Mouse (Mus musculus) embryo, embryonic 10 days (tissue): ENCODE data around the gene Gnl1.
A peak's percentile ranks its signal among the peaks of the same experiment; 100 is the strongest.
"Not testable (repeated sequence)": the region's sequence is repeated elsewhere in the genome, so short reads cannot be mapped to it uniquely, and the experiment has no call there.

Experiments
- DNase-seq: peaks from one replicate; pipeline ENCODE4 v3.0.0-alpha.2; 2015; ENCODE audit warnings: low spot score

Gnl1 gene

GRCm38 (mm10) chr17:36025197-36025596 is 45.5 kb downstream of the Gnl1 start:
- DNase-seq: no peak

GRCm38 (mm10) chr17:36025901-36026300 is 46.2 kb downstream of the Gnl1 start:
- DNase-seq: no peak

GRCm38 (mm10) chr17:36027663-36028062 is 48.0 kb downstream of the Gnl1 start:
- DNase-seq: no peak

DNA sequence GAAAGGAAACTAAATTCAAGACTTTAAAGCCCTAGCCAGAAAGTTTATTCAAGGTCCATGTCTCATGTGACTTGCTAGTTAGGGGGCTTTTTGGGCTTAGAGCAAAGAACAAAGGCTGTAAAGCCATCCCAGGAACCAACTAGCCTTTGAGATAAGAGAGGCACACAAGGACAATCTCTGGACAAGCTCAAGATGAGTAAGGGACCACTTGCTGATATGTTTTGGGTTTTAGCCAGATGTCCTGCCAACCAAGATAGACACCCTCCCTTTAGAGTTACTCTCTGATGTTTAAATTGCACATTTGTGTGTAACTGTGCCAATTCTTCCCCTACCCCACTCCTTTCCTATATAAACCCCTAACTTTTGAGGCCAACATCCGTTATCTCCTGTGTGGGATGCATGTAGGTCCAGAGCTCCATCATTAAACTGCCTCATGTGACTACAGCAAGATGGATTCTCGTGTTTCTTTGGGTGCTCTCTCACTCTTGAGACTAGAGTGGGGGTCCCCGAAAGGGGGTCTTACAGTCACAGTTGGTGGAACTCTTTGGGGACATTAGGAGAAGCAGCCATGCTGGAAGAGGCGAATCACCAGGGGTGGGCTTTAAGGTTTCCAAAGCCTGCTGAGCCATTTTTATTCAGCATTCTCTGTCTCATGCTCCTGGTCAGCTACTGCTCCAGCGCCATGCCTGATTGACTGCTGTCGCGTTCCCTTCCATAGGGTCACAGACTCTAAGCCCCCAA is 49.4 kb downstream of the Gnl1 start:
- no peak for DNase-seq

DNA sequence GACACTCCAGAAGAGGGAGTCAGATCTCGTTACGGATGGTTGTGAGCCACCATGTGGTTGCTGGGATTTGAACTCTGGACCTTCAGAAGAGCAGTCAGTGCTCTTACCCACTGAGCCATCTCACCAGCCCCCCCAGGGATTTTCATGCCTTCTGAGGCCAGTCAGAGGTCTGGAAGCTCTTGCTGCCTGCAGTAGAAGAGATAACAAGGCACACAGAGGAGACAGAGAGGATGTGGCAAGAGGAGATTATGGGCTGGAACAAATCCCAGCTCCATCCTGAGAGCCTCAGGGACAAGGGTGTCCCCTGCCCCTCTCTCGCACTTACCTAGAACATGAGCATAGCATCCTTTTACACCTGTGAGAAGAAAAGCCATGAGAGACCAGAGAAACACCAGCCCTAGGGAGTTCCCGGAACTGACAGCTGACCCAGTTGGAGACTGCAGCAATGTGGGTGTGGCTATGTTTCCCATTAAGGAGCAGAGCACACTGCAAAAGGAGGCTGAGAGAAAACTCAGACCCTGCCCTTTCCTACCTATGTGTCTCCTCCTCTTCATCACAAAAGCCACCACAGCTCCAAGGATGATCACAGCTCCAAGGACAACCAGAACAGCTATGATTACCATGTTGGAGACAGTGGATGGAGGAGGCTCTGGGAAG is 50.5 kb downstream of the Gnl1 start:
- DNase-seq: not testable (repeated sequence)

GRCm38 (mm10) chr17:36030703-36031582 is 51.3 kb downstream of the Gnl1 start:
- not testable (repeated sequence) for DNase-seq

- DNase-seq: peak; percentile 28
These were observed 52.1 kb downstream of the Gnl1 start for GRCm38 (mm10) chr17:36031583-36032331.

DNA sequence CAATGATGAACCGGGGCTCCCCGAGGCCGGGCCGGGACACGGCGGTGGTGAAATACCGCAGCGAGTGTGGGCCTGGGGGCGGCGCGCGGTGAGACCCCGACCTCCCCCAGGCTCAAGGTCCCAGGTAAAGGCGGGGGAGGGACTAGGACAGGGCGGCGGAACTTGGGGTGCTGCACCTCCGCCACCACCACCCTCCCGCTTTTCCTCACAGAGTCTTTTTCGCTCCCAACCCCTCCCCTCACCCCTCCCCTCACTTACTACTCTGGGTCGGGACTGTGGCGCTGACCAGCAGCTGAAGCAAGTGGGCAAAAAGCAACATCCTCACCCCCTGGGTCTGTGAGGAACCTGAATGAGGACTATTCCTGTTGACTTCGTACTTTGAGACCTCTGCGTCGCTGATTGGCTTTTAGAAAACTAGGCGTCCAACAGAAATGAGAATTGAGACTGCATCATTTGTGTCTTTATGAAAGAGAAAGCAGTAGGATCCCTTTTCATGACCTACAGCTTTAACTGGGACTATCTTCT is 52.8 kb downstream of the Gnl1 start, which contains the start of gene H2-T23:
TSS of gene H2-T23 (minus strand) at position 505 of the 525 bp plus-strand sequence.
- DNase-seq: peak; percentile 53

DNA sequence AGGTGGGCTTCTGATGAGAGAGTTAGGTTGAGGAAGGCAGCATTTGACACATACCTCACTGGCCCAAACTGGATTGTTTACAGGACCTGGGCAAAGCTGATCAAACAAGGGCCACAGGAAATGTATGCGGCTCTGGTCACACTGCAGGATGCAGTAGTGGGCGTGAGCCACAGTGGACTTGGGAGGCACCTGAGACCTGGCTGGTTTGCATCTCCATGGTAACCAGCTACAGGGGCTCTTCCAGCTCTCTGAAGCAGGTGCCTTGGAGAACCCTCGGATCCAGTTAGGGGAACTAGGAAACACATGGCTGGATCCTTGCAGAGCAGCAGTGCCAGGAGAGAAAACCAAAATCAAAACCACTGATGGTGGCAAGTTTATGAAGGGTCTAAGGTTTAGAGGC is 54.9 kb downstream of the Gnl1 start:
- DNase-seq: not testable (repeated sequence)

DNA sequence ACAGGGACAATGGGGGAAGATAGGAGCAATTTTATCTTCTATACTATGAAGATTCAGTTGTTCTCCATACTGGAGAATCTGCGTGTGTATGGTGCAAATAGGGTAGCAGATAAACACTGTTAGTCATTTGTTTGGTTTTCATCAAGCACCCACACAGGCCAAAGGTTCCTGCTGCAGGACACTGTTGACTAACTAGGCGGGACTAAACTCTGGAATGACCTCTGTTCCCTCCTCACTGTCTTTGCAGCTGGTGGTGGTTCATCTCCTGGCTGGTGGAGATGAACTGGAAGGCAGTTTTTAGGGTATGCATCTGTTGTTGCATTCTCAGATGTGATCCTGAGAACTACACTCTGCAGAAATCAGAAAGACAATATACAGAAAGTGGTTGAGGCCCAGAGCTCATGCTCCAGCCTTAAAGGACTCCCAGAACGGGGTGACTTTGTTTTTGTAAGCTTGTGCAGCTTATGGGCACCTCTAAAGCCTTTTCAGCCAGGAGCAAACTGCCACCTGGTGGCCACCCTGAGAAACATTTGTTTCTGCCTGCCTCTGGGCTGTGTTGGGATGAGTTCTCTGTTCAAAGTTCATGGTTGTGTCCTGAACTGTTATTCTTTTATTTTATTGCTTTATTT is 55.5 kb downstream of the Gnl1 start:
- DNase-seq: peak; percentile 42

DNA sequence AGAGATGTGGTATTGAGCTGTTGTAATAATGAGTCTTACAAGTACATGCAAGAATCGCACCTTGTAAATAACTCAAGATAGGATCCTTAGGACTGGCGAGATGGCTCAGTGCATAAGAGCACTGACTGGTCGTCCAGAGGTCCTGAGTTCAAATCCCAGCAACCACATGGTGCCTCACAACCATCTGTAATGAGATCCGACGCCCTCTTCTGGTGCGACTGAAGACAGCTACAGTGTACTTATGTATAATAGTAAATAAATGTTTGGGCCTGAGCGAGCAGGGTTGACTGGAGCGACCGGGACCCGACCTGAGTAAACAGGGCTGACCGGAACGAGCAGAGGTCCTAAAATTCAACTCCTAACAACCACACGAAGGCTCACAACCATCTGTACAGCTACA is 56.5 kb downstream of the Gnl1 start:
- not testable (repeated sequence) for DNase-seq
